Mouse (Mus musculus): ENCODE data around the gene Col13a1.

The Col13a1 gene

GRCm38 (mm10) chr10:61826753-61827435 lies 152.0 kb downstream of the Col13a1 start:
- peak; percentile 82 to 88 for DNase-seq

- no peak for DNase-seq
Measured at GRCm38 (mm10) chr10:61825979-61826752, 152.7 kb downstream of the Col13a1 start.

- DNase-seq, result no peak
Measured at GRCm38 (mm10) chr10:61825536-61825935, 153.4 kb downstream of the Col13a1 start.

- no peak for DNase-seq
Measured at GRCm38 (mm10) chr10:61823731-61824115, 155.2 kb downstream of the Col13a1 start.

- DNase-seq, result no peak
Measured at GRCm38 (mm10) chr10:61822968-61823730, 155.8 kb downstream of the Col13a1 start.

- no peak for DNase-seq
Measured at GRCm38 (mm10) chr10:61820050-61820449, 158.9 kb downstream of the Col13a1 start.

GRCm38 (mm10) chr10:61811987-61812386 lies 166.9 kb downstream of the Col13a1 start:
- no peak for DNase-seq

GRCm38 (mm10) chr10:61798133-61798576 lies 180.8 kb downstream of the Col13a1 start:
- no peak for DNase-seq

GRCm38 (mm10) chr10:61795458-61795857 lies 183.4 kb downstream of the Col13a1 start:
- no peak for DNase-seq

GRCm38 (mm10) chr10:61794971-61795370 lies 183.9 kb downstream of the Col13a1 start:
- DNase-seq, result no peak

GRCm38 (mm10) chr10:61793015-61793414 lies 185.9 kb downstream of the Col13a1 start:
- no peak for DNase-seq

GRCm38 (mm10) chr10:61788499-61788898 lies 190.4 kb downstream of the Col13a1 start:
- DNase-seq, result no peak
